Mouse (Mus musculus): ENCODE results near the gene Tmem18. TPM values are rescaled to one million over a fixed set of nuclear protein-coding genes. Genes with fewer than 3 reads are reported as not detected.

The Tmem18 gene
- polyA plus RNA-seq (2012): 0.71 and 0.96 TPM in 2 replicates

DNA sequence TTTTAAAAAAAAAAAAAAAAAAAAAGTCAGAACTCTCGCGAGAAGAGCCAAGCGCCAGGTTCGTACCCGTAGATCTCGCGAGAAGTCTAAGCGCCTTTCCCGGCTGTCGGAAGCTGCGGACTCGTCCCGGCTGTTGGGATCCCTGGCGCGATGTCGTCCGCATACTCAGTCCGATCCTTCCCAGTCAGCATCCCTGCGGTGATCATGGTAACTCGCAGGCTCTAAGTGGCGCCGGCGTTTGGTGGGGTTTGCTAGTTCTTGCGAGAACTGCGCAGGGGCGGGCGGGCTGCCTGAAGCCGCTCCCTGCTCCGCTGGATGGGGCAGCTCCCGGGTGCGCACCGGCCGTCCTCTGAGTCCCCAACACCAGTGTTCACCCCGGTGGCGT is at the start of gene Tmem18:
Gene Tmem18 (plus strand): TSS at position 71 of the 385 bp plus-strand sequence.

Other genes starting within 250 kb of the Tmem18 start
- 0.04 TPM in 1 of 2 replicates, not detected in the other for gene Sntg2, start 211.1 kb upstream of the Tmem18 start, polyA plus RNA-seq (2012)

Measured in megakaryocyte-erythroid progenitor cell, adult 5 weeks (primary cell).